Mouse (Mus musculus): ENCODE measurements at regions not wholly inside any gene's neighbourhood (a gene's known extent, or its start where the extent isn't known, plus 50 kb on each side); places are given as distances from the start of the nearest gene placed in this dataset.

DNA sequence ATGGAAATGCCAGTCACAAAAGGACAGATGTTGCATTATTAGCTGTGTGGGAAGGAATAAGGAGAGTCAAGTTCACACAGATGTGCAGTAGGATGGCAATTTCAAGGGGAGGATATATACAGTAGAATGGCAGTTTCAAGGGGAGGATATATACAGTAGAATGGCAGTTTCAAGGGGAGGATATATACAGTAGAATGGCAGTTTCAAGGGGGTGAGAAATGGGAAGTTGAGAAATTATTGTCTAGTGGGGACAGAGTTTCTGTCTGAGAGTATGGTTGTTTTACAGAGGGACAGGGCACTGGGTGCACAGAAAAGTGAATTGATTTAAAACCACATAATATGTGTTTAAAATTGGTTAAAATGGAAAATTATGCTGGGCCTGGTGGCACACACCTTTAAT is 54.8 kb upstream of the Scel start:
- no peak for DNase-seq (ENCODE audit: low spot score)

DNA sequence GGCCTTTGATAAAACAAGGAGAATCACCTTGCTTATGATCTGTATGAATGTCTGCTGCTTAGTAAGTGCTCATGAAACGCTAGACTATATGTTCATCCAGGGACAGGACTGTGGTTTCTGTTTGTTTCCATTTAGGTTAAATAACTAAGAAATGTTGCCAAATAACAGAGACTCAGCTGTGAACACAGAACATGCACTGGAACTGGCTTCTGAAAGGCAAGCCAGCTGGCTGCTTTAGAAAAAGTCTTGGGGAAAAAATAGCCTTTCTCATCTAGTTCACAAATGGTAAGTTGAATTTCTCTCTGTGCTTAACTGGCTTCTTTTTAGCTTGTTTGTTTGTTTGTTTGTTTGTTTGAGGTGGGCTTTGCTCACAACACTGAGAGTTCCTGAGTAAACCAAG is 57.0 kb upstream of the Scel start:
- DNase-seq (ENCODE audit: low spot score) = no peak

DNA sequence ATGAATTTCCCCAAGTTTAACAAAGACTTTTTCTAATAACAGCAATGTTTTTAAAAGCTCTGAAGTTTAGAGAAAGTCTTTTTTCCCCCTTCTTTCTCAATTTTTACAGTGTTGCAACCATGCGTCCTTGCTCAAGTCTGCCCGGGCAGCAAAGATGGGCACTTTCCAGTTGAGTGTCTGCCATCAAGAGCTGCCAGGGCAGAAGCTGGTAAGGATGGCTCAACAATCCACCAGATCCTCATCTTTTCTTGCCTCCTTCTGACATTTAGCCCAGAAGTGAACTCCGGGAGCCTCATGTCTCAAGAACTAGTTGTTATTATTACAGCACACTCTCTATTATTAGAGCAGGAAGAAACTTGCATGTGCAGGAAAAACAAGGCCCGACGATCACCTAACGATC is 62.4 kb upstream of the Scel start:
- DNase-seq (ENCODE audit: low spot score) = no peak

DNA sequence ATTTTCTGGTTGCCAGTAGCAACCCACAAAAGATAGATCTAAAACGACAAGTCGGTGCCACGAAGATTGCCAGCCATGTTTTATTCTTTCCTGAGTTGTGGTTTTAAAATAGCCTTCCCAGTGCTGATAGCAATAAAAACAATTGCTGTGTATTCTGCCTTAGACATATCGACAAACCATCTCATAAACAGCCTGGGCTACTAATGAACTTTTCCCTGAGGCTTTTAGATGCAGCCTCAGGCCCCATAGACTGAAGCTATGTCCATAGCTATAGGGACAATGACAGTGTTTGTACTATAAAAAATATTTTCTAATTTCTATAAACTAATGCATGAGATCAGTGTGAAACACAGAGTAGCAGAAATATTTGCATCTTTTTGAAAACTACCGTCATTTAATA is 63.7 kb upstream of the Scel start:
- DNase-seq (ENCODE audit: low spot score) = no peak

DNA sequence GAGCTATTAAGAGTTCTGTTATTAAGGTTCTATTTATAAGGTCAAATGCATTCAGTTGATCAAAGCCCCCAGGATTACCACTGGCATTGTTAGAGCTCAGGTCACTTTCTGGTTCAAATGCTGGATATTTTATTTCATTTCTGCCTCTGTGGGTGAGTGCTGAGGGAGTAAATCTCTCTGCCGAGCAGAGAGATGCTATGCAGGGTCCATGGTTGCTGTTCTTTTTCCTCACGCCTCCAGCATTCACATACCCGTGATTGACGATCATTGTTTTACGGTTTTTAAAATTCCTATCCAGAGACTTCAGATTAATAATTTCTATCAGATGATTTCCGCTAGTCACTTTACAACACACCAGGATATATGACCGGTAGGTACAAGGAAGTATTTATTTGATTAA is 64.1 kb upstream of the Scel start:
- DNase-seq (ENCODE audit: low spot score) = no peak

DNA sequence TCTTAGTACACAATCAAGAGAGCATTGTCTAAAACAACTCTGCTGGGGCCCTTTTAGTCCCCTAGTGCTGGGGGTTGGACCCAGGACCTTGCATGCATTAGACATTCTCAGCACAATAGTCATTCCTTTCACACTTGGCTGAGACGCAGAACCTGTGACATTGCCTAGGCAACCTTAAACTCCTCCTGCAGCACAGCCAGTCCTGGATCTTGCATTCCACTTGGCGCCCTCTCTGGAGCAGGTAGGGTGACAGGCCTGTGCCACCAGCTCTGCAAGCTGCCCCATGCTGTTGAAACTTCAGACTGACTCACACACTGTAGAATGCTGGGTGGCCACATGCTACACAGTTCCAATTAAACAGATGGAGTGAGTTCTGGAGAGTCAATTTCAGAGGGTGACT is 66.5 kb upstream of the Scel start:
- no peak for DNase-seq (ENCODE audit: low spot score)

DNA sequence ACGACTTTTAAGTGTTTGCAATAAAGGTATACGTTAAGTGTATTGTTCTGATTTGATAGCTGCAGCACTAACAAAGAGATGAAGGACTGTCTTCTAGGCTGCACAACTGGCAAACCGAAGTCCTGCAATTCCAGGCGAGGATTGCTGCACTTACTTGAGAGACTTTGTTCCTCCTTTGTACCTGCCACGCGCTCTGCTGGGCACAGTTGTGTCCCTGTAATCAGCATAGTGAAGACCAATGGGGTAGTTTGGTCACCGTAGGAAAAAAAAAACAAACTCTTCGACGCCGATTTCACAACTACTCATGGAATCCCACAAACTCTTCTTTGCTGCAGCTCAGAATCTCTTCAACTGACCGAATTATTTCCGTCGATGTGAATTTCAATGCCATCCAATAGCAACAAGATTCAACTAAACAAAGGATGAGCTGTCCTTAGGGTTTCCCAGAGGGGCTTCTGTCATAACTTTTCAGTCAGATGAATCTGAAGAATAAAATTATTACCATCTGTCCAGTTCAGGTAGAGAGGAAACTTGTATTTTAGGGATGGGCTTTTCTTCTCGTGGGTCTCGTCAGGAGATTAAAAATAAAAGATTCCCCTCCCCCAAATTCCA is 71.6 kb upstream of the Scel start:
- DNase-seq (ENCODE audit: low spot score) = no peak

DNA sequence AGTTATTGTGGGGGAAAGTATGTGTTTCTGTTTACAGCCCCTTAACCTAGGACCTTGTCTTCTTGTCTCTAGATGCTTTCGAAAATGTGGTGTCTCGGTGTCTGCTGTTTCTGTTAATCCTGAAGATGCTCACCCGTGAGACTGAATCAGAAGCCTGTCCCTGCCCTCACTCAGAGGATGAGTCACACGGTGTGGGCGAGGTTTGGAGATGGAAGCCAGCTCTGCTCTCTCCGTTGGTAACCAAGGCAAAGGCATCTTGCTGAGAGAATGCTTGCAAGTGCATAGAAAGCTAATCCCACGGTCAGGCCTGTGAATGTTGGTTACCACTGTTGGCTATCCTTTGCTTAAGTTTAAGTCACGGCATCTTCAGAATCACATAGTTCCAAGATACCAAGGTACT is 72.9 kb upstream of the Scel start:
- DNase-seq (ENCODE audit: low spot score) = peak; percentile 60

DNA sequence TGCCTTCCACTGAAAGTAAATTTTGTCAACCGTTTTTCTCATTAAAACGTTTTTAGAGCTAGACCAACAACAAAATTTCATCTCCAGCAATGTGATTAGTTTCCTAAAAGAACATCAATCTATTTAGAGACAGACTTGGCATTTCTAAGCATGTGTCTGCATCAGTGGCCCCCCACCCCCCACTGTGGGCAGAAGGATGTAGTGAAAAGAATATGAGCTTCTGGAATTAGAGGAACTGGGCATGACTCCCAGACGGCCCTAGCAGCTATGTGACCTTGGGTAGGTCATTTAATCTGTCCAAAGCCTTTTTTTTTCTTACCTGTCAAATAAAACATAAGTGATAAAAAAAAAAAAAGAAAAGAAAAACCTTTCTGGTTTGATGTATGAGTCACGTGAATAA is 78.9 kb upstream of the Scel start:
- no peak for DNase-seq (ENCODE audit: low spot score)

DNA sequence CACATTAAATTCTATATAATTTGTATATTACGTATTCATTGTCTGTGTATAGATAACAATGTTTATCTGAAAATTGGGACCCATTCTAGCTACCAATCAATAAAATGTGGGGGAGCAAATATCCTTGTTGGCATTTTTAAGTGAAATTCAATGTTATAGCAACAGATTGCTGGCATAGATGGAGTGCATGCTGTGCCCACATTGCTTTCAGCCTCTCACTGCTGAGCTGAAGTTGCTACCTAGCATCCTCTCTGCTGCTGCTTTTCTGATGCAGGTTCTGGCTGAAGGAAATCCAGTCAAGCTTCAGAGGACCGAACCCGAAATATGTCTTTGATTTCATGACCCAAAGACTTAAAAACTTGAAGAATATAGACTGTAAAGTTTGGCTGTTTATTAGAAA is 80.0 kb upstream of the Scel start:
- no peak for DNase-seq (ENCODE audit: low spot score)

DNA sequence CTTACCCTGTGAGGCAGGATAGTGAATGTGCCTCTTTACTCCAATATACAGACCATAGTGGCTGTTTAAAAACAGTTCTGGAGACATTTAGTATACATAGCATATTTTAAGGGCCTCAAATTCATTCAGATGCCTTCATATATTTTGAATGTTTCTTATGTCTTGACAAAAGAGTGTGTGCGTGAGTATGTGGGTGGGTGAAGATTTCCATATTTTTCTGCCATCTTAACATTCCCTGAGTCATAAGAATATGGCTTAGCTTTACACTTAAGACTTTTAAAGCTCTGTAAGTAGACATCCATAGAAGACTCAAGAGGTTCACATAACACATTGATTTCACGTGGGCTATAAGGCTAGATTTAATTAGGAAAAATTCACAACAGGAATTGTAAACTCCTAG is 81.3 kb upstream of the Mycbp2 start:
- no peak for DNase-seq (ENCODE audit: low spot score)

DNA sequence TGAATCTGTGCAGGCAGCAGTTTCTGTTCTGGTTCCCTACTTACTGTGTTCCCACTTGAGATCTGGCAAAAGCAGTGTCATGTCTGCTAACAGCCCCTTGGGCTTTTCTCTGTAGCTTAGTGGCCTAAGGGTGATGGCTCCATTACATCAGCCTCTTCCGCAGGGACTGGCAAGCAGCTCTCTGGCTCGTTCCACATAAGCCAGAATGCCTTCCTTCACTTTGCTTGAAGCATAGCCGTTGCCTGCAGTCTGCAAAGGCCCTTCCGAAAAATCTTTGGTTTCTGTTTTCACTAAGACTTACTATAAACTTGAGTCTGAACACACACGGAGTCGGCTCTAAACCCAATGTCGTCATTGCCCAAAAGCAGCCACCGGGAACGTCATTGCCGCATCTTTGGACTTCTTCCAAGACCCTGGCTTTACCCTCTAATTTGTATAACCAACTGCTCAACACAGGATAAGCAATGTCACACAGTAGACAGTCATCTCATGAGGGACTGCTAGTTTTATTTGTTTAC is 74.8 kb upstream of the Mycbp2 start:
- DNase-seq (ENCODE audit: low spot score) = no peak

DNA sequence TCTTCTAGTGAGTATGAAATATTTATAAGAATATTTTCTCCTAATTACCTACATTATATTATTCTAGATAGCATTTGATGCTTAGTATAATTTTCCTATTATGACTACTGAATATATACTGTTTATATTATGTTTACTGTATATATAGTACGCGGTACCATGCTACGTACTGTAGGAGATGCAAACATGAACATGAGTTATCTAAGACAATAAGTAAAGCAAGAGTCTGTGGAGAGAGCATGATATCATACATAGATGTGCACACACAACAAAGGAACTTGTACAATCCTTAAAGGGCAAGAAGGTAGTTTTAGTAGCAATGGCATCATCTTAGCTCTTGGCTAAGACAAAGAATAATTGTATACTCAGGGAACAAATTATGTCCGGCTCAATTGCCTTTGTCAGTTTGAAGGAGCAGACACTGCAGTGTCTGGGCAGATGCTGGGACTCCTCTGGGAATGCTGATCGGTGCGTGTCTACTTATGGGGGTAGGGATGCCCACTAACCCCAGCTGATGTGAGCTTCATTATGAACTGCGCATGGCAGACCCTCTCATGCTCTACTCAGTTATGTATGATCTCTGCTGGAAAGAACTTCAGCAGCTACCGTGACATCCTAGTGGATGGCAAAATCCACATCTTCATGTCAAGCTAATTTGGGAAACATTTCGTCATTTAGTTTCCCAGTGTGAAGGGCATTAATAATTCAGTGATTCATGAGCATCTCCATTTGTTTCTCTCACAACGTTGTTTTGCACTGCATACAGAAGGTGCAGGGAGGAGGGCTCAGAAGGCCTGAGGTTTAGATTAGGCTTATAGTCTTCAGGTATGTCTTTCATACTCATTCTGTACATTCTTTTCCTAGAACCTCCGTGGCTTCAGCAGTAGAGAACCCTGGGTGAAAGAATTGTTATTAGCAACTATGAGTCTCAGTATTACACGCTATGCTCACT is 70.8 kb upstream of the Mycbp2 start:
- no peak for DNase-seq (ENCODE audit: low spot score)

DNA sequence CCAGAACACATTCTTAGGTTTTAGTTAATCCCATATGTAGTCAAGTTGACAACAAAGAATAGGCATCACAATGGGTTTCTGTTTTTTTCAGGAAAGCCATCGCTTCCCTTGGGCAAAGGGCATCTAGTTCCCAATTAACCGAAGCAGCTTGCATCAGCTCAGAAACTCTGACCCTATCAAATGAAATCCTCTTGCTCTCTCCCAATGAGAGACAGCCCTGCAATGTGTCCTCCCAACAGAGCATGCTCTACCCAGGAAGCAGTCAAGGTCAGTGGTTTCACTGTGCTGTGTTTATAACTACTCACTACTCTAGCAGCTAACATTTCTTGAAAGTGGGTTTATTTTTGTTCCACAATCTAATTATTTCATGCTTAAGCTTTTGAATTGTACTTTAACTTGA is 58.0 kb upstream of the Mycbp2 start:
- DNase-seq (ENCODE audit: low spot score) = no peak

DNA sequence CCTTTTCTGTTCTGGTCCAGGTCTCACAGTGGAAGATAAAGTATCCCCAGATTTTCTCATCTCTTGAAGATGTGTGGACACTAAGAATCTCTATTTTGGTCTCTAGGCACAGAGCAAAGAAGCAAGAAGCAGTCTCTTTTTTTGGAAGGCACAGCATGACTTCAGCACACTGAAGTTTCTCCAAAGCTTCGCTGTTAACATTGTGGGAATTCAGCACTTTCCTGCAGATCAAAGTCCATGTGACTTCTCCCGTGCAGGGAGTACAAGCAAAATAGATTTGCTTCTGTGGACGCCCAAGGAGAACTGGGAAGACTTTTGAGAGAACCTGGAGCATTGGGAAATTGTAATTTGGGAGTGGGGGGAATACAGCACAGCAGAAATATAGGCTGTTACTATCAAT is 56.4 kb upstream of the Mycbp2 start:
- DNase-seq (ENCODE audit: low spot score) = no peak

DNA sequence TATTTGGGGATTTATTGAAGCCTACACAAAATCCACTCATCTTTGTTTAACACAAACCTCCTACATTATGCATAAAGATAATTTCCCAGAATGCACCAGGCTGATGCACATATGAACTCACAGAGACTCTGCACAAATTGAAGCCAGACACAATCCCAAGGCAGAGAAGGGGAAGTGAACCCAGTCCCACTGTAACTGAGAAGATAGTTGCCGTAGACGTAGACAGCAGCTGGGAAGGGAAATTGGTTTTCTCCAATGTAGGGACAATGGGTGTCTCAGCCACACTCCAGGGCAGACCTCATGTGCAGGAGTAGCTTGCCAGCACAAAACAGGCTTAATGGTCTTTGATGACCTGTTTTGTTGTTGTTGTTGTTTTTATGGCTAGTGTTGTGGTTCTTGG is 55.4 kb upstream of the Mycbp2 start:
- DNase-seq (ENCODE audit: low spot score) = no peak

DNA sequence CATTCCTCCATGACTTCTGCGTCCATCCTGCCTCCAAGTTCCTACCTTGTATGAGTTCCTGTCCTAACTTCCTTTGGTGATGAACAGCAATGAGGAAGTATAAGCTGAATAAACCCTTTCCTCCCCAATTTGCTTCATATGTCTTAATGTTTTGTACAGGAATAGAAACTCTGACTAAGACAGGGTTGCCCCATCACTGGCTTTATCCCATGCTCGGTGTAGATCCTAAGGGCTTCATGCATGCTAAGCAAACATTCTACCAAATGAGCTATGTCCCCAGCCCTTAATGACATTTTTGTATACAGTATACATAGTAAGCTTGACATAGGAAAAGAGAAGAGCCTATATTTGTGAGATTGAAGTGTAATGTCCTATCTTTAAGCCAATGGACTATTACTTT is 54.7 kb upstream of the Mycbp2 start:
- no peak for DNase-seq (ENCODE audit: low spot score)

DNA sequence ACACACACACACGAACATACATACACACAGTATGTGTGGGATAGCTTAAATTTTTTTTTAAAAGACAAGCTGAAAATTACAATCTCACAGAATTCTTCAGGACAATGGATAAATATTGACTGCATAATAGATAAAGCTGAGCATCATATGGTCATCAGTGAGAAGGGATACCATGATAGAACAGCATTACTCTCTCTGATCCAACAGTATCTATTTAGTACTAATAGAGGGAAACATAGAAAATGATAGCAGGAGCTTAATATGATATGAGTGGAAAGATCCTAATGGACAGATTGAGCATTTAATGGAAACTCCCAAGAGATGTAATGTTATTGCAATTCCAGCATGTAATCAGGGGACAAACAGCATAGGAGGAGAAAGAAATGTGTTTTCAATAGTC is 51.8 kb upstream of the Mycbp2 start:
- no peak for DNase-seq (ENCODE audit: low spot score)

All from left cerebral cortex, adult 11 months (tissue).